Mouse (Mus musculus) myocyte (in vitro differentiated cells): Measurements from ENCODE around the gene Myh6.

ENCODE experiments used
- MYOD1 ChIP-seq, 3 experiments: IDR thresholded peaks; one replicate each; pipeline ENCODE4 v1.6.1; 2011; ENCODE audit warnings: control low read depth in 2 of 3, low read depth in 2 of 3, mild to moderate bottlenecking in 2 of 3, moderate library complexity in 1 of 3; ENCODE audit not compliant: insufficient read length in 2 of 3, control insufficient read depth in 1 of 3
- MYOG ChIP-seq, 3 experiments: IDR thresholded peaks; one replicate each; pipeline ENCODE4 v1.6.1; 2011; ENCODE audit warnings: control low read depth in 2 of 3, low read depth in 2 of 3, mild to moderate bottlenecking in 2 of 3; ENCODE audit not compliant: insufficient read length in 2 of 3, control insufficient read depth in 1 of 3, insufficient read depth in 1 of 3
- POLR2A ChIP-seq: IDR thresholded peaks from one replicate; pipeline ENCODE4 v1.6.1; 2011; ENCODE audit warnings: low read depth, mild to moderate bottlenecking, control low read depth, moderate library complexity; ENCODE audit not compliant: insufficient read length
- TCF12 ChIP-seq: IDR thresholded peaks from one replicate; pipeline ENCODE4 v1.6.1; 2011; ENCODE audit warnings: mild to moderate bottlenecking, control low read depth; ENCODE audit not compliant: poor library complexity, insufficient read depth, severe bottlenecking

GRCm38 (mm10) chr14:54920076-54920685, 46.5 kb downstream of the Myh6 start:
- TF ChIP-seq MYOD1 (IDR thresholded peaks at IDR 0.05; ENCODE audit: control insufficient read depth in 1 of 3, insufficient read length in 2 of 3, low read depth in 2 of 3) (no peak), POLR2A (no peak), TCF12 (no peak), MYOG (IDR thresholded peaks at IDR 0.05; ENCODE audit: control insufficient read depth in 1 of 3, insufficient read depth in 1 of 3, insufficient read length in 2 of 3, low read depth in 2 of 3) (no peak)
